Mouse (Mus musculus): ENCODE data around the gene Hscb.
"Not testable (repeated sequence)": the region's sequence is repeated elsewhere in the genome, so short reads cannot be mapped to it uniquely, and the experiment has no call there.

DNA sequence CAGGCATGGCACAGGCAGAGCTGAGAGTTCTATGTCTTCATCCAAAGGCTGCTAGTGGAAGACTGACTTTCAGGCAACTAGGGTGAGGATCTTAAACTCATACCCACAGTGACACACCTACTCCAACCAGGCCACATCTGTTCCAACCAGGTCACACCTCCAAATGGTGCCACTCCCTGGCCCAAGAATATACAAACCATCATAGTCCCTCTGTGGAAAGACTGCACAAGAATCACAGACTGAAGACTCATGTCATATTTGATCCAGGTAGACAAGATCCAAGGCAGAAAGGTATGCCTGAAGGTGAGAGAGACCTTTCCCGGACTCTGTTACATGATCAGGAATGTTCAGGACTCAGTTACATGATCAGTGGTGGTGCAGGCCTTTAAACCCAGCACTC is 38.9 kb upstream of the Hscb start:
- TF ChIP-seq CTCF, POLR2A (IDR thresholded peaks at IDR 0.05; ENCODE audit: insufficient read depth, low read depth, low read length): not testable (repeated sequence)

Measured in olfactory bulb, adult 2 months (tissue).